Mouse (Mus musculus): ENCODE data around the gene Akt3.
A peak's percentile ranks its signal among the peaks of the same experiment; 100 is the strongest.

The Akt3 gene

GRCm38 (mm10) chr1:177007405-177007804 lies 250.6 kb downstream of the Akt3 start:
- DNase-seq, result no peak

GRCm38 (mm10) chr1:177004041-177004741 lies 253.8 kb downstream of the Akt3 start:
- no peak for DNase-seq

GRCm38 (mm10) chr1:177002951-177003350 lies 255.1 kb downstream of the Akt3 start:
- DNase-seq, result no peak

DNA sequence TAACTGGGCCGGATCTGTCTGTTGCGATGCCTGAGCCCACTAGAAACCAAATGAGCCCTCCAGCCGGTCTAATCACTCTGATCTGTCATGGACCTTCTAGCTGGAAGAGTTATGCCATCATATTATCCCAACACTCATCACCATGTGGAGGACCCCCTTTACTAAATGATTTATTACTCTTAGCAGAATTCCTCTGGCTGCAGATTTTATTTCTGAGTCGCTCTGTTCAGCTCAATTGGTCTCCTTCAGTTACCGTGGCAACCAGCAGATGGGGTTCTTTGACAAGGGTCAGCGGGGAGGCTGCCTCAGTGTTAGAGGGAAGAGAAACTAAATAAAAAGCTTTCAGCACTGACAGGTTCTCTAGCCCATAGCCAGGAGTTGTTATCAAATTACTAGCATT lies 259.0 kb downstream of the Akt3 start:
- no peak for DNase-seq

DNA sequence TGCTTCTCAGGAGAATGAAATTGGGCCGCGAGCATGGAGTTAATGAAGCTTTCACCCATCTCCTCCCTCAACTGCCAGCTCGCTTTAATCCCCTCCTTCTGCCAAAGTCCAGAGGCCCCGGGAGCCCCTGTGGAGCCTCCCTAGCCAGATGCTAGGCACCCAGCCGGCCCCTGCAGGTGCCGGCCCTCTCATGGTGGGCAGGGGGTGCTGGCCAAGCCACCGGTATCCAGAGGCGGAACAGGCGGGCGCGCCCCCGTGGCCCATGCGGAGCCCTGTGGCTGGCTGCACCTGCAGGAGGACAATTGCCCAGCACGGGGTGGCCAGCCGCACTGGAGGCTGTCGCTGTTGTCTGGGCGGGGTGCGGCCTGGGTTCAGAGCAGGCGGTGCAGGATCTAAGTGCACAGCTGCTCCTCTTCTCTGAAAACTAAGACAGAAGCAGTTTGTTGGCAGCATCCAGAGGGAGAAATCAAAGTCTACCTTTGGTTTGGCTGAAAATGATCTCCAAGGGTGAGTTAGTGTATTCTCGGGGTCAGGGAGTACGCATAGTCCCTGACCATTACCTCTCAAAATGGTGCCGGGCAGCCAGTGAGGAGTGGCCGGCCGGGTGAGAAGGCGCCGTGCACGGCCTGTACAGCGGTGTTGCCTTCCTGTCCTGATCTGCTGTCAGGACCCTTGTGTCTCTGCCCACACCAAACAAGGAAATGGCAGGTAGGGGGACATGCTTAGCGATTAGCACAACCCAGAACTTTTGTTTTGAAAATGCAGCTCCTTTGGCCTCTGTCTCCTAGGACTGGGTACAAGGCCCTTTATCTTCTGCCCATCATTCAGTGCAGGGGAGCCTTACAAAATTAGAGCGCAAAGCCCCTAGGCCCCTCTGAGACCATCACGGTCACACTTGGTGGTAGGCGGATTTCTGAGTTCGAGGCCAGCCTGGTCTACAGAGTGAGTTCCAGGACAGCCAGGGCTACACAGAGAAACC lies 260.0 kb downstream of the Akt3 start:
- peak; percentile 50 to 73 for DNase-seq

DNA sequence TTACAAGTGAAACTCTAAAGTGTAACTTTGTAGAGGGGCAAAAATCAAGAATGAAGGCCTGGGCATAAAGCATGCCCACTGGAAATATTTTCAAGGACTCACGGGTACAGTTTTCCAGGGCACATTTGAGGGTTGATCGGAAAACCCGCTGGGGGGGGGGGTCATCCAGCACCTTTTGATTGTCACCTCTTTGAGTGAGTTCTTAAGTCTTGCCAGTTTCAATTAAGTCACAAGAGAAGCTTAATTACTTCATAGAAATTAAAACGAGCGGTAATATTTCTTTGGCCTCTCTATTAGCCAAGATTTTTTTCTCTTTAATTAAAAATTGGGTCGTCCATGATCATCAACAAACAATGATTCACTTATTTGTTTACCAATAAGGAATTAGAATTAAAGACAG lies 260.7 kb downstream of the Akt3 start:
- DNase-seq, result no peak

DNA sequence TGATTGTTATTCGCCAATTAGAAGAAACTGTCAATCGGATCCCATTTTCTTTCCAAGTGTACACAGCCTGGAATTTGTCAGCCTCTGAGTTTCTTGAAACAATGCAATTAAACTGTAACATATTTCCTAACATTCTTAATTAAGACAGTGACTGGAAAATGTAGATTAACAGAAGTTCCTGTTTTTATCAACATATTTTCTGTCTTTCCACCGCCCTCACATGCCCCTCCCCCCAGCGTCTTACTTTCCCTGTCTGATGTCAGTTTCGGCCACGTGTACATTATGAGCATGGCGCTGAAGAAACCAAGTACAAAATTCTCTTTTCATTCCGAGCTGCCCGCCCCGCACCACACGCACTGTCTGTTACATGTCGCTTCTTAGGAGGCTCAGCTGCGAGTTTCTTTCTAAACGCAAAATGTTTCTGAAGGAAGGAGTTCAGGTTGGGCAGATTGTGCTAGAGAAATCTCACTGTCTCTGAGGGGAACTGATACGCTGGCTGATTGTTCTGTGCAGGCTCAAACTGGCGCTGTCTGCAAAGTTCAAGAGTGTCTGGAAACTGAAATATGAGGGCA lies 261.3 kb downstream of the Akt3 start:
- DNase-seq, result peak; percentile 51 to 56

DNA sequence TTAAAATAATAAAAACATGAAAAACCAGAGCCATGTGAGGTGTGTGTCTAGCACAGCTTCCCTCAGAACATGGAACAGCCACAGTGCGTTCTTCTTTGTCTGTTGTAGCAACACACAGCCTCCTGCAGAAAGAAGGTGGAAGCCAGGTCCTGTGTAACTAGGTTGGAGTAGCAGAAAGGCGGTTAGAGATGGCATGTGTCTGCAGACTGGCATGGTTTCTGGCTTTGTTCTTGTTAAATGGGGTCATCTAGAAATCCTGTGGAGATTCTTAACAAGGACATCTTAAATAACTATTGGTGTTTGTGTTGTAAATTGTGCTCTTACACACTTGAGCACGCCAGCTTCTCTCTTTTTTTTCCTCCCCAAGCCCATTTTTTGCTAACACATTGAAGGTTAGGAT lies 261.8 kb downstream of the Akt3 start:
- DNase-seq, result no peak

DNA sequence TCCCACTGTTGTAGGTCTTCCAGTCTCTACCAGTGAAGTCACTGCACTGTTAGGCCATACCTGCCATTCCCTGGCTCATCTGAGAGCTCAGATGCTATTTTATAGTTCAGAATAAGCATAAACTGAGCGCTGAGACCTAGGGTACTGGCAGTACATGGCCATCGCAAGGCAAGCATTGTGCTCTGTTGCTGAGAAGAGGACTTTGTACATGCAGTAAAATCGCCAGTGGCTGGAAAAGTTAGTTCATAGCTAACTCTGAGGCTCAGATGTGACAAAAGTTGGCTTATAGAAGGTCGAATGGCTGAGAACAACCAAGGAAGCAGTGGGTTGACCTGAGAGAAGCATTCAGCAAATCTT lies 262.6 kb downstream of the Akt3 start:
- DNase-seq, result no peak

DNA sequence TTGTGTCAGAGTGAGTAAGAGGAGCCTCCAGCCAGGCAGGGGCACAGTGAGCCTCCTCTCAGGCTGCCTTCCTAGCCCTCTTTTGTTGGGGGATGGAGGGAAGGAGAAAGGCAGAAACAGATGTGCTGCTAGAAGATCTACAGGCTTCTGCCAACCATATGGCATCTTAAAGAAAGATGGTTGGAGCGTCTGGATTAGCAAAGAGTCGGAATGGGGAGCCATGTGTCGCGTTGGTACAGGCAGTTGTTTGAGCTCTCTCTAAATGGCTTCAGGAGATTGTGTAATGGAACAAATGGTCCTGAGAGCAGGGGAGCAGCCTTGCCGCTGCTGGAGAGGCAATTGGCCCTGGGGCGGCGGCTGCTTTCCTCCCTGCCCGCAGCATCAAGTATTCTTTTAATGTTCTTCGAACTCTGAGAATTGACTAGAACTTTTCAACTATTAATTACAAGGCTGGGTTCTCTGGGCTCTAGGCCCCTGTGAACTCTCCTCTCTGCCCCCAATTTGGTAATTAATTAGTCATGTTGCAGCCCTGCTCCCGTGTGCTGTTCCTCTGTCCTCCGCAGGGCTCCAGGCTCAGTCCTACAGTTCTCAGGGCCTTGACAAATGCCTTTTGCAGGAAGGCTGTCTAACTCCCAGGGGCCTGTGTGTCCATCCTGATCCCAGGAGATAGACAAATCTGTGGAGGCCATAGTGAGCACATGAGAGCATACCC lies 263.1 kb downstream of the Akt3 start:
- DNase-seq, result no peak

- DNase-seq, result no peak
Measured at GRCm38 (mm10) chr1:176994087-176994486, 263.9 kb downstream of the Akt3 start.

GRCm38 (mm10) chr1:176993141-176994010 lies 264.6 kb downstream of the Akt3 start:
- DNase-seq, result no peak

GRCm38 (mm10) chr1:176992517-176992916 lies 265.5 kb downstream of the Akt3 start:
- no peak for DNase-seq

GRCm38 (mm10) chr1:176991473-176991872 lies 266.5 kb downstream of the Akt3 start:
- DNase-seq, result no peak

DNA sequence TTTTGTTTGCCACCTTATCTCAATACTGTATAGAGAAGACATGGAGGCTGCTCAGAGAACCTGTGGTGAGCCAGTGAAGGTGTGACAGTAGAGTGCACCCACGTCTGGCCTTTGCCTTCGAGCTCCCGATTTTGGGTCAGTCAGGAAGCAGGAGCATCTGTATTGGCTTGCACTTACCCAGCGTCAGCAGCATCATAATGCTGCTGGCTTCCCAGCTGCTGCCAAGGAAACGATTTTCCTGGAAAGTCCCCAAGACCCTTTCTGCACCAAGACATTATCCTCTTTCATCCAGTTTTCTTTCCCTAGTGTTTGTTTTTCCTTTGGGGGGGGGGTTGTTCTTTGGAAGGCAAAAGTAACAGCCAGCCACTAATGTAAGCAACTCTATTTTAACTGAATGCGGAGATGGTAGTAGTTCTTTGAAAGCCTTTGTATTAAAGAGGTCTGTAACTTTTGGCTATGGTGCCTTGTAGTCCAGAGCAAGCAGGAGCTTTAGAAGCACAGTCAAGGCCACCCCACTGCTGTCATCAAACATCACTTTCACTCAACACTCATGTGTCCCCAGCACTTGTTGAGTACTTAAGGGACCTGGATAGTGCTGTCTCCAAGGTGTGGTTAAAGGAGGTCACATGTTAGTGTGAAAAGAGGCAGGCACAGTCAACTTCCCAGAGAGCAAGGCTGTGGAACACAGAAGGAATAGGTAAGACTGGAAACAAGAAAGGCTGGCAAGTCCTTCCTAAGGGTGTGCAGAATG lies 270.8 kb downstream of the Akt3 start:
- no peak for DNase-seq

DNA sequence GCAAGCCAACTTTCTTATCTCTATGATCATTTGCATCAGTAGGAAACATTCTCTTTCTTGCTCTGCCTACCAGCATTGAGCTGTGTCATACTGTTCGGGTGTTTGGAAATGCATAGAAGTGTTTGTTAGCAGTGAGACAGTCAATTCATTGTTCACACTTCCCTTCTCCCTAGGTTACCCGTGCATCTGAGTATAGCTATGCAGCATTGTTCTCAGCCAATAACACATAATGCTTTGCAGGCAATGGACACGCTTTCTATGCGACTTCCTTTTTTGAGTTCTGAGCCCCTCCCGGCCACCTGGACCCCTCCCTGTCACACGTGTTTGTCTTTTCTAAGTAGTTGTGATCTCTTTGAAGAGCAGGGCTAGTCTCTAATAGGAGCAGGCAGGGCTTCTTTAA lies 271.7 kb downstream of the Akt3 start:
- DNase-seq, result no peak

GRCm38 (mm10) chr1:176985691-176986090 lies 272.3 kb downstream of the Akt3 start:
- DNase-seq, result no peak

DNA sequence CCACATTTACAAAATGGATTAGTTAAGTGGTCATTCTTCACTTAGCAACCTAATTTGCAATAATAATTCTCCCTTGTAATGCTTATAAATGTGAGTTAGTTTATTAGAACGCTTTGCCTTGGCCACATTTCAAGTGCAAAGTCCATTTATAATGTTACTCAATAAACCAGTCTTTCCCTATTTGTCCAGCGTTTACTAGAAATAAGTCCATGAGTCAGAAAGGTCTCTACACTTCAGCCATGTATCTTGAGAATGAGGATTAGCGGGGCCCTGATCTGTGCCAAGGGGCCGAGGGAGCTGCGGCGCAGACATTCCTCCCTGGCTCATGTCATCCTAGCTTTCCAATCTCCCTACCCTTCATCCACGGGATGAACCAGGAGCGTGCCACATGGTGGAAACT lies 275.3 kb downstream of the Akt3 start:
- DNase-seq, result no peak

GRCm38 (mm10) chr1:176981511-176981910 lies 276.5 kb downstream of the Akt3 start:
- DNase-seq, result no peak

DNA sequence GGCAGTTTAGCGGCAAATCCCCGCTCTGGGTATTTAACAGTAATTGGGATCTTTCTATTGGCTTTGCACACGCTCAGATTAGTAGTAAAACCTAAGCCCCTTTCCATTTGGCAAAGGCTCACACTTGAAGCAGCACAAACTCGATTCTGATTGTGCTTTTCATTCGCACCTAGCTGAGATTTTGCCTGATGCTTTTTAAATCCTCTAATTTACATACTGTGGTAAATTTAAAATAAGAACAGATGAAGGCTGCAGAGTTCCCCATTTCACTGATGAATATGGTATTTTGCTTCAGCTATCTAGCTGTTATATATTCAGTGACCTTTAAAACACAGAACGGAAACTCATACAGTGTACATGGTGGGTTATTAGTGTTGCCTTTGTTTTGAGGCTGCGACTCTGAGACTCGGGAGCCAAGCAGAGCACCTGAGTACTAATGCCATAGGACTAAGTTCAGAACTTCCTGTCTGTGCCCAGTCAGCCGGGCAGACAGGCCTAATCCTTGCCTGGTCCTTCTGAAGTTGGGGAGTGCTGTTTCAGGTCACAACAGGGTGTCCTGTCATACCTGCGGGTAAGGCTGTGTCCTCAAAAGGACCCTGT lies 277.1 kb downstream of the Akt3 start:
- no peak for DNase-seq

GRCm38 (mm10) chr1:176980140-176980539 lies 277.9 kb downstream of the Akt3 start:
- DNase-seq, result no peak
